Mouse (Mus musculus) hindbrain, postnatal 0 days (tissue): ENCODE data around the gene Slc44a5. TPM values are rescaled to one million over a fixed set of nuclear protein-coding genes. Genes with fewer than 3 reads are reported as not detected.

Source experiments
- ATAC-seq: fragments of 200-750 bp; cut with Nextera tagmentation; 2 replicates; pipeline ENCODE4 v1.8.0; 2017; ENCODE audit warnings: mild to moderate bottlenecking, moderate TSS enrichment, moderate library complexity
- DNase-seq: peaks from one replicate; pipeline ENCODE4 v3.0.0-alpha.2; 2015; ENCODE audit warnings: low spot score
- H3K27ac ChIP-seq: fragments of 300-500 bp; sonication (generic); 2 replicates; pipeline ENCODE4 v1.5.1; 2014; ENCODE audit warnings: mild to moderate bottlenecking
- H3K27me3 ChIP-seq: fragments of 300-500 bp; sonication (generic); 2 replicates; pipeline ENCODE4 v1.6.1; 2014; ENCODE audit warnings: low read length, mixed read lengths; ENCODE audit not compliant: insufficient read depth
- H3K36me3 ChIP-seq: fragments of 300-500 bp; sonication (generic); 2 replicates; pipeline ENCODE4 v1.6.1; 2014; ENCODE audit warnings: low read length, mixed read lengths; ENCODE audit not compliant: insufficient read depth
- H3K4me1 ChIP-seq: fragments of 300-500 bp; sonication (generic); 2 replicates; pipeline ENCODE4 v1.6.1; 2014; ENCODE audit warnings: antibody characterized with exemption, low read length, mixed read lengths; ENCODE audit not compliant: insufficient read depth
- H3K4me2 ChIP-seq: fragments of 300-500 bp; sonication (generic); 2 replicates; pipeline ENCODE4 v1.6.1; 2014; ENCODE audit warnings: low read depth, mild to moderate bottlenecking, low read length, moderate library complexity, mixed read lengths
- H3K4me3 ChIP-seq: fragments of 300-500 bp; sonication (generic); 2 replicates; pipeline ENCODE4 v1.5.1; 2014; ENCODE audit warnings: low read length
- H3K9ac ChIP-seq: fragments of 300-500 bp; sonication (generic); replicated peaks from 2 replicates; pipeline ENCODE4 v1.6.1; 2014; ENCODE audit warnings: mild to moderate bottlenecking, low read length, moderate library complexity, mixed read lengths
- H3K9me3 ChIP-seq: fragments of 300-500 bp; sonication (generic); 2 replicates; pipeline ENCODE4 v1.6.1; 2016; ENCODE audit warnings: low read length, mixed read lengths
- CTCF ChIP-seq: IDR thresholded peaks from 2 replicates; pipeline ENCODE4 v1.5.1; 2016; ENCODE audit warnings: antibody characterized with exemption, control low read depth, low read depth
- whole genome bisulfite sequencing: fragments of 180-500 bp; shearing (Covaris S2); extraction: QIAGEN DNeasy Blood & Tissue Kit; methylation state at CpG from one replicate; pipeline ENCODE4 v1.1.7; 2014; 5-methylcytosine and 5-hydroxymethylcytosine counted together
- polyA plus RNA-seq: library from polyadenylated mRNA; unstranded; fragments of >200 nt; fragmentation: Nextera tagmentation; extraction: Ambion mirVana; gene quantifications from 2 replicates; pipeline ENCODE4 v1.2.1, GENCODE M21; 2015
- total RNA-seq: library from RNA; depleted of rRNA; stranded (reverse); fragments of >200 nt; gene quantifications from 2 replicates; pipeline ENCODE4 v1.2.3, GENCODE M21; 2014; rRNA removed

Slc44a5 gene
- total and polyA plus RNA-seq, 2 experiments from 2014 or later, result 6.5 to 27.7 TPM

DNA sequence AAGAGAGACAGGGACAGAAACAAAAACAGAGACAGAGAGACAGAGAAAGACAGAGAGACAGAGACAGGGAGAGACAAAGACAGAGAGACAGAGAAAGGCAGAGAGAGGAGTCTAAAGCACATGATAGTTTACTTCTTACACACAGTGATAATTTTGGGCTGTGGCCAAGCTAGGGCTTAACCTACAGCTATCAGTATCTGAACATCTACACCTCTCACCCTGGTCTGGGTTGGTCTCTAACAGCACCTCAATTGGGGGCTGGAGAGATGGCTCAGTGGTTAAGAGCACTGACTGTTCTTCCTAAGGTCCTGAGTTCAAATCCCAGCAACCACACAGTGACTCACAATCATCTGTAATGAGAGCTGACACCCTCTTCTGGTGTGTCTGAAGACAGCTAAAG lies 325.3 kb downstream of the Slc44a5 start:
- Histone ChIP-seq H3K4me3 (no peak overlapping the region), H3K27ac (no peak overlapping the region), H3K36me3 (no peaks in the 10 kb centered on the region), H3K4me2 (no peak overlapping the region), H3K9ac (no peak overlapping the region), H3K4me1 (no peaks in the 10 kb centered on the region), H3K9me3 (no peaks in the 10 kb centered on the region), H3K27me3 (no peaks in the 10 kb centered on the region)
- DNase-seq, result no peak
- TF ChIP-seq CTCF, result no peak
- no peak for ATAC-seq

DNA sequence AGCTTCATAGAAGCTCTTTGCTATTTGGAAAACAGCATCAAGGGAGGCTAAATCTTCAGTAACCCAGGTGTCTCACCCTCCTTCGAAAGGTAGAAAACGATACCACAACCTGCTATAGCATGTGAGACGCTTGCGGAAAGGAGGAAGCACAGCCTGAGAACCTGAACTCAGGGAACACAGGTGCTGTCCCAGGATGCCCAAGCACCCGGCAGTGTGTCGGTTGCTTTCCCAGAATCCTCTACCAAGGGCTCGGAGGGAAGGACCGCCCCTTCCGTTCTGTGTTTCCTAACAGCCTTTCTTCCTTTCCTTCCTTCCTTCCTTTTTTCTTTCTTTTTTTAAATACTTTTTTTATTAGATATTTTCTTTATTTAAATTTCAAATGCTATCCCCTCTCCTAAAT lies 326.8 kb downstream of the Slc44a5 start:
- Histone ChIP-seq H3K27me3 (no peaks in the 10 kb centered on the region), H3K4me3 (no peak overlapping the region), H3K9ac (no peak overlapping the region), H3K9me3 (no peaks in the 10 kb centered on the region), H3K27ac (no peak overlapping the region), H3K4me1 (no peaks in the 10 kb centered on the region), H3K36me3 (no peaks in the 10 kb centered on the region), H3K4me2 (no peak overlapping the region)
- 97% methylated on average over 9 of the region's 9 CpGs for WGBS
- DNase-seq (no peak), ATAC-seq (no peak)
- no peak for TF ChIP-seq CTCF

DNA sequence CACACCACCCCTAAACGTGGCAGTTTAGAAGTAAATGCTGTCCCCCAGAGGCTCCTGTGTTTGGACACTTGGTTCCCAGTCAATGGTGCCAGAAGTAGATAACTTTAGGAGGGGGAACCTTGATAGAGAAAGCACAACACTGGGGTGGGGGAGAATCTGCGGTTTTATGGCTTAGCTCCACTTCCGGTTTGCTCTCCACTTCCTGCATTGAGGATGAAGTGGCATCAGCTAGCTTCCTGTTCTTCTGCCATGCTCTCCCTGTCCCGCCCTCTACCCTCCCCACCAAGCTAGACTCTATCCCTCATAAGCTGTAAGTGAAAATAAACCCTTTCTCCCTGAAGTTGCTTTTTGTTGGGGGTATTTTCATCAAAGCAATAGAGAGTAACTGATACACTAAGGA lies 327.9 kb downstream of the Slc44a5 start:
- no peak overlapping the region for H3K9ac ChIP-seq
- no peaks in the 10 kb centered on the region for H3K9me3 ChIP-seq
- no peak for ATAC-seq
- no peak overlapping the region for H3K4me2 ChIP-seq
- no peaks in the 10 kb centered on the region for H3K36me3 ChIP-seq
- no peak for DNase-seq
- TF ChIP-seq CTCF, result no peak
- WGBS, result 87% methylated on average over 4 of the region's 4 CpGs
- H3K27ac ChIP-seq, result no peak overlapping the region
- H3K4me1 ChIP-seq, result no peaks in the 10 kb centered on the region
- no peak overlapping the region for H3K4me3 ChIP-seq
- H3K27me3 ChIP-seq, result no peaks in the 10 kb centered on the region

DNA sequence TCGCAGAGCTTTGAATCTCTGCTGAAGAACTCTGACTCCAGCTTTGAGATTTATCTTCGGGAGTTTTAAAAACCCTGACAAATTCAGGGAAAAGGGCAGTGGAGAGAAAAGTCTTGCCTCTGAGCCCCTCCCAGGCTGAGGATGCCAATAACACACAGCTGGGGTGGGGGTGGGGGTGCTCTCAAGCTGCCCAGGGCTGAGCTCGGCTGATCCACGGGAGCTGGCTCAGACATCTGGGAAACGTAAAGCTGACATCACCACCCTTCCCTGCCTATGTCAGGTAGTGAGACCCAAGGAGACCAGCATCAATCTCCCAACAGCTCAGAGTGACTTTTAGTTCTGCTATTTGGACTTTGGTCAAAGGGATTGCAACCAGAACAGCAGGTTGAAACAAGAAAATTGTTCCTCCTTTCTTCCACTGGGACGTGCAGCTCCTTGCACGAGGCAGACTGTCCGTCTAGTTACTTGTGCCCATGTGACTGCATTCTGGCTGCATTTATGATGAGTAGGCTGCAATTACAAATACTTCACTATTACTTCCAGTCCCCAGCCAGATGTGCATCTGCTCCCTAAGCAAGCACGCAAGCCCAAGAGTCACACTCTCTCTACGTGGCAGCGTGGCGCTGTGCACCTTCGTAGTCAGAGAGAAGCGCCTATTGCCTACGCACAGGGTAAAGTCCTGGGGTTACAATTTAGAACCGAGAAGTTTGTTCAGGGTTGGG lies 332.1 kb downstream of the Slc44a5 start:
- Histone ChIP-seq H3K27me3 (no peaks in the 10 kb centered on the region), H3K27ac (no peak overlapping the region), H3K9me3 (no peaks in the 10 kb centered on the region), H3K36me3 (no peaks in the 10 kb centered on the region), H3K4me3 (no peak overlapping the region), H3K4me2 (no peak overlapping the region), H3K9ac (no peak overlapping the region), H3K4me1 (no peaks in the 10 kb centered on the region)
- no peak for ATAC-seq
- no peak for TF ChIP-seq CTCF
- no peak for DNase-seq
- 69% methylated on average over 16 of the region's 16 CpGs for WGBS

DNA sequence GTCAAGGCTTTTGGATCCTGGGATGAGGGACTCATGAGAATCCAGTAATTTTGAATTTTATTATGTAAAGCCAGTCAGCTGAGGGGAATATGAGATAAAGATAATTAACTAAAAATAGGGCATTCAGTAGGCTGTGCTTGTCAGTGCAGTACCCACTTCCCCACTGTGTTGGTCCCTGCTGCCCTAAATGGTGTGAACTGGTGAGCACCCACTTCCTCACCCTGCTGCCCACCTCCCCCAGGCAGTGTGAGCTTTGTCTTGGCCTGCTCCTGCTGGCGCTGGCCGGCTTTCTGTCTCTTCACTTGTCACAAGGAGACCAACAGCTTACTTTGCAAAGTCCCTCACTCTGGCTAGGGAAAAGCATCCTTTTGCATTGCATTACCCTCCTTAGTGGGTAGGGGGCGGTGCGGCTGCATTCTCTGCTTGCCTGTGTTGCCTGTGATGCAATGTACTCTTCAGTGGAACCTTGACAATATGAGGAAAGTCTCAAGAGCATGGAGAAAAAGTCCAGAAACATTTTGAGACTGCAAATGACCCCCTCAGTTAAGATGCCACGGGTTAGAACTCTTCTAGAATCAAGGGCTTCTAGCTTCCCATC lies 344.5 kb downstream of the Slc44a5 start:
- Histone ChIP-seq H3K4me3 (no peak overlapping the region), H3K4me1 (no peaks in the 10 kb centered on the region), H3K4me2 (no peak overlapping the region), H3K27me3 (0 out of 2 replicates have a peak, but pooled peaks cover 1% of the 10 kb centered on the region), H3K27ac (no peak overlapping the region), H3K9me3 (no peaks in the 10 kb centered on the region), H3K9ac (no peak overlapping the region), H3K36me3 (no peaks in the 10 kb centered on the region)
- ATAC-seq (no peak), DNase-seq (no peak)
- 19% methylated on average over 5 of the region's 5 CpGs for WGBS
- peak; percentile 41 for TF ChIP-seq CTCF

Other genes starting within 250 kb of the Slc44a5 start
- gene St6galnac3, start 248.3 kb upstream of the Slc44a5 start, total RNA-seq, result 5.0 and 9.9 TPM in 2 replicates
- gene St6galnac3, start 248.3 kb upstream of the Slc44a5 start, polyA plus RNA-seq, result 7.3 and 9.0 TPM in 2 replicates
- gene Asb17, start 129.2 kb upstream of the Slc44a5 start, total RNA-seq, result not detected in 2 replicates
- not detected in 2 replicates for gene Asb17, start 129.2 kb upstream of the Slc44a5 start, polyA plus RNA-seq
- 0.40 and 0.68 TPM in 2 replicates for gene Msh4, start 67.3 kb upstream of the Slc44a5 start, total RNA-seq
- gene Msh4, start 67.3 kb upstream of the Slc44a5 start, polyA plus RNA-seq, result 0.13 and 0.19 TPM in 2 replicates
- gene Rabggtb, start 60.4 kb upstream of the Slc44a5 start, total RNA-seq, result 60.9 and 68.5 TPM in 2 replicates
- 62.5 and 63.3 TPM in 2 replicates for gene Rabggtb, start 60.4 kb upstream of the Slc44a5 start, polyA plus RNA-seq
- 42.1 and 92.6 TPM in 2 replicates for gene Acadm, start 28.8 kb upstream of the Slc44a5 start, total RNA-seq
- 67.9 and 71.9 TPM in 2 replicates for gene Acadm, start 28.8 kb upstream of the Slc44a5 start, polyA plus RNA-seq